Mouse (Mus musculus): ENCODE measurements around the gene Srebf1.
A peak's percentile ranks its signal among the peaks of the same experiment; 100 is the strongest.

Gene Srebf1

DNA sequence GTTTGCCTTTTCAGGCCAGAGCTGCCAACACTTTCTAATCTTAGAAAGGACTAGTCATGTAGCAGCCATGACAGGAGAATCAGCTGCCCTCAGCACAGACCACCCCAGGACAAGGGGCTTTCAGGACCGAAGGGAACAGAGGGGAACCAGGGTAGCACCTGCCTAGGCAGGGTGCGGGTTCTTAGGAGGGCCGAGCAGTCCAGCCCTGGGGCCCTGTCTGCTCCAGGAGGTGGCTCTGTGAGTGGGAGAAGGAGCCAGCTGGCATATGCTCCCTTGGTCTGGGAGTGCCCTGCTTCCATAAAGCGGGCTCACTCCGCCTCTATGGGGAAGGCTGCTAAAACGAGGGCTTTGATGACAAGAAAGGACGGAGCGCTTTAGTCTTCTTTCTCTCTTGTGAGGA is 10.9 kb upstream of the Srebf1 start:
- DNase-seq (ENCODE audit: low read depth), result no peak

DNA sequence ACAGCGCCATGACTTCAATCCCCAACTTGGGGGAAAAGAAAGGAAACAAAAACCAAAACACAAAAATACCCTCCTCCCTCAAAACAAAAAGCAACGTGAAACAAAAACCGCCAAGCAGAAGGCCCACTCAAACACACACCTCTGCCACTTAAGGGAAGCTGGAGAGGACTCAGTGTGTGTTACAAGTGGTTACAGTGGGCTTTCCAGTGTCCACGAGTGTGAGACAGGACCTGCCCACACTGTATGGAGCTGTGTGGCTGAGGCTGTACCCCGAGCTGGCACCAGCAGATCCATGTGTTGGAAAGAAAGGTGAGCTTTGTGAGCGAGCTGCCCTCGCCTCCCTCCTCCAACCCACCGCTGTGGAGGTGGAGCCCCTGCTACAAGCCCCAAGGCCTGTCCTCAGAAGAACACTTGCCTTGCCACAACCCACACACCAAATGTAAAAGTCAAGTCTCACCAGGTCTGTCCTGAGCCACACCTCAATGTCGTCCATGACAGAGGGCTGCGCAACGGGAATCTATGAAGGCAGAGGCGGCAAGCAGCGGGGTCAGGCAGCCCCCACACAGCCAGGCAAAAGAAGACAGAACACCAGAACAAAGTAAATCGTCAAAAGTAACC is 10.2 kb upstream of the Srebf1 start:
- DNase-seq (ENCODE audit: low read depth), result no peak

DNA sequence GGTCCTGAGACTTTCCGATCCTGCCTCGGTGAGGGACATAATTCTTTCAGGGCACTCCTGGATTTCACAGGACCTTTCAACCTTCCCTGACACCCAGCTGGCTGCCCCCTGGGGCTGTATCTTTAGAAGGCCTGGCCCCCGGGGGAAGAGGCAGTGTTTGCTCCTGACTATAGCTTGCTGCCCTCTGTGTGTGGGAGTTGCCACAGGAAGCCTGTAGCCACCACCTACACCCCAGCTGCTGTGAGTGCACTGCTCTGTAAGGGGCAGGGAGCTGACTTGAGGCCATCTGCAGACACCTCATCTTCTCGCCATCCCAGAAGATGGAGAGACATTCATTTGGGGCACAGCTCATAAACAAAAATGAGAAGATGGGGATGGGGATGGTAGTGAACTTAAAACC is 9.6 kb upstream of the Srebf1 start:
- no peak for DNase-seq (ENCODE audit: low read depth)

DNA sequence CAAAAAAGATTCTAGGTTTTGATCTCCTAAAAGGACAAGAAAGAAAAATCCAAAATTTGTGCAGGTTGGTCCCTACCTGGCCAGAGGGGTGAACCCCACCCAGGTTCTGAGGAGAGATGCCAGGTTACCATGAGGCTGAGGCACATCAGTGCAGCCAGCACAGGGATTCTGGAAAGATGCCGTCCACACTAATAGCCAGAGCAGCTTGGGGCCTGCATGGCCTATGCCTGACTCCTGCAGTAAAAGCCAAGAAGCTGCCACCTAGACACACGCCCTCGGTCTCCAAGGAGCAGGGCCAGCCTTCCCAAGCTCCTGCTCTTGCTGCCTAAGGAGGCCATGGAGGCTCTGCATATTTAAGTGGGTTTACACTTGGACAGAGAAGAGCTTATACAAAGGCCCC is 8.9 kb upstream of the Srebf1 start:
- no peak for DNase-seq (ENCODE audit: low read depth)

DNA sequence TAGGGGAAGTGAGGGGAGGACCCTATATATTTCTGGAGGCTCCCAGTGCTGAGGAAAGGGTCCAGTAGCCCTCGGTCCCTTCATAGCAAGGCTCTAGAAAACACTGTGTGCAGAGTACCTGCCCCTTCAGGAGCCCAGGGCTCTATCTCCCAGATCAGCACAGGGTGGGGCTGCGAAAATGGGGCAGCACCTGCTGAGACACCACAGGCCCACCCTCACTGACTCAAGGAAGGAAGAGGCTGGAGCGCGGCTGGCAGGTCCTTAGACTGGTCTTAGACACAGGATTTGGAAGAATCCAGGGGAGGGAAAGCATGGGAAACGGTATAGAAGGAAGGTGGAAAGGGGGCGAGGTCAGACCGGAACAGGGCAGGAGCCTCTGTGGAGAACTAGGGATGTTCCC is 8.1 kb upstream of the Srebf1 start:
- no peak for DNase-seq (ENCODE audit: low read depth)

DNA sequence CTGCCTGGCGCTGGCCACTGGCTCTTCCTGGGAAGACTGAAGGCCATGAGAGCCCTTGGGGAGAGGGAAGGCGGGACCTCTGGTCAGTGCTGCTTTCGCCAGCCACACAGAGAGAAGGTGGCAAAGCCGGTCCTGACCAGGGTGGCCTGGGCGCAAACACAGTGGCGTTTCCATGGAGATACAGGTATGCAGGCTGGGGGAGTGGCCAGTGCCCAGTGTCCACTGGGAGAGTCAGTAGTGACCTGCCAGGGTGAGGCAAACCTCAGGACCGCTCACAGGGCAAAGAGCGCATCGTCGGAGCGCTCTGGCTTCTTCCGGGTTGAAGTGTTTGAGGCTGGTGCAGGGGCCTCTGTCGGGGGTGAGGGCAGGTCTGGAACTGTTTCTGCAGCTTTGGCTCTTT is 7.4 kb upstream of the Srebf1 start:
- DNase-seq (ENCODE audit: low read depth), result no peak

DNA sequence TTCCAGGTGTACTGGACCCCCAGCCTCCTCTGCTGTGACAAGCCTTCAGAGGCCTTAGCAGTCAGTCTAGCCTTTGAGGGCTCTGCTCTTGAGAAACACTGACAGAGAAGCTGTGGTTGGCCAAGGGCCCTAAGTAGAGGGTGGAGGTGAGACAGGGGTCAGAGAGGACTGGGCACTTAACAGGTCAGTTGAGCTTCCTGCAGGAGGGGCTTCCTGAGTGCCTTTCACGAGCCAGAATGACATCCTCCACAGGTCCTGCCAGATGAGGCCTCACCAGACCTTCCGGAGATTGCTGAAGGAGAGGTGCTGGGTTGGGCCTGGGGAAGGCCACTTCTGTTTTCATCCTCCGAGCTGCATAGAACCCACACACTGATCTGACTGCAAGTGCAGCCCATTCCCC is 6.1 kb upstream of the Srebf1 start:
- no peak for DNase-seq (ENCODE audit: low read depth)

DNA sequence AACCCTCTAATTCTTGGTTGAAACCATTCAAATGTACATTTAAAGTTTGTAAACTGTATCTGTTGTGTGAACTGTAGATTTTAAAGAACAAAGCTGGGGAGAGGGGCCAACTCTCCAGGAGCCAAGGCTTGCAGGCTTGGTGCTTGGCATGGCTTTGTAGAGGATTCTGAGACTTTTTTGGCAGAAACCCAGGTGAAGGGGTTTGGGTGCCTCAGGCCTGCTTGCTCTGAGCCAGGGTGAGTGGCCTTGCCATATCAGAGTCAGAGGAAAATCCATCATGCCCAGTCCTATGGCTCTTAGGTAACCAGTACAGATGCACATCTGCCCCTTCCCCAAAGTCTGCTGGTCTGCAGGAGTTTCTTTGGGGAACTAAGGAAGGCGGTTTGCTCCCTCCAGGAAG is 3.5 kb upstream of the Srebf1 start:
- DNase-seq (ENCODE audit: low read depth), result no peak

DNA sequence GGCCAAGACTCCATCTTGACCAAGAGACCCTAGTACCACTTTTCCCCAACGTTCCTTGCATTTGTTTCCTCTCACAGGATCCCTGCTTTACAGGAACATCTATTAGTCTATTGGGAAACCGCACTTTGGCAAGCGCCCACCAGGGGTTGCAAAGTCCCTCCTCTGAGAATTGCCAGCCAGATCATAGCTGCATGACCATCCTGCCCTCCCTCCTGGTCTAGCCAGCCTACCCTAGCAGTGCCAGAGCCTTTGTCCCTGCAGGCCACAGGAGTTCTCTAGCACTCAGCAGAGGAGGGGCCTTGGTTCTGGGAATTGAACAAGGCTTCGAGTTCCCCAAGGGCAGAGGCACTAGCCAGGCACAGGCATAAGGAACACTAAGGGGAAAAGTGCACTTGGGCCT is 2.3 kb upstream of the Srebf1 start:
- DNase-seq (ENCODE audit: low read depth), result peak; percentile 45

DNA sequence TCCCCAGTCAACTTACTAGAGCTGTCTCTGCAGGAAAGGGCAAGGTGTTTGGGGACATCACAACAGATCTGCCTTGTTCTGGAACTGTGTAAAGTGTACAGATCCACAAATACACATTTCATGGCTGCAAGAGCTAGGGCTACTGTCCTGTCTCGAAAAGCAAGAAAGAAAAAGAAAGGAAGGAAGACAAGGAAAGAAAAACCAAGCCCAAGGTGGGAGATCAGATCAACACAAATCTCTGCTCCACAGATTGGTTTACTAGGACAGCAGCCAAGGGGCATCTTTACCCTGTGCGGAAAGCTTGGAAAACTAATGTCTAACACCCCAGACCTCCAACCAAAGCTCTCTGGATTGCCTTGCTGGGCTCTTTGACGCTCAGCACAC is 304 bp downstream of the Srebf1 start:
- DNase-seq (ENCODE audit: low read depth), result no peak

DNA sequence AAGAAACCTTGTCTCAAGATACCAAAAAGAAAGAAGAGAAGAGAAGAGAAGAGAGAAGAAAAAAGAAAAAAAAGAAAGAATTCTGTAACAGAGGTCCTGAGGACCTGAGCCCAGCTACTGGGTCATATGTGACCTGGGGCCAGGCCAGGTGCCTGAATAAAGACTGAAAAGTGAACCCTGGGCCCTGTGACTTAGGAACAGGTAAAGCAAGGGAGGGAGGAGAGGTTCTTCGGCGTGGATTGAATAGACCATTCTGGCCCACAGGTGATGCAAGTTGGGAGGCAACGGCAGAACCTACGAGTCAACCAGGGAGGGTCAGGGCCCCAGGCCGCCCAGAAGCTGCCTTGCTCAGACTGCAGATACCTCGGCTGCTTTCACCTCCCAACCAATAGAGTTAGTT is 956 bp downstream of the Srebf1 start:
- no peak for DNase-seq (ENCODE audit: low read depth)

DNA sequence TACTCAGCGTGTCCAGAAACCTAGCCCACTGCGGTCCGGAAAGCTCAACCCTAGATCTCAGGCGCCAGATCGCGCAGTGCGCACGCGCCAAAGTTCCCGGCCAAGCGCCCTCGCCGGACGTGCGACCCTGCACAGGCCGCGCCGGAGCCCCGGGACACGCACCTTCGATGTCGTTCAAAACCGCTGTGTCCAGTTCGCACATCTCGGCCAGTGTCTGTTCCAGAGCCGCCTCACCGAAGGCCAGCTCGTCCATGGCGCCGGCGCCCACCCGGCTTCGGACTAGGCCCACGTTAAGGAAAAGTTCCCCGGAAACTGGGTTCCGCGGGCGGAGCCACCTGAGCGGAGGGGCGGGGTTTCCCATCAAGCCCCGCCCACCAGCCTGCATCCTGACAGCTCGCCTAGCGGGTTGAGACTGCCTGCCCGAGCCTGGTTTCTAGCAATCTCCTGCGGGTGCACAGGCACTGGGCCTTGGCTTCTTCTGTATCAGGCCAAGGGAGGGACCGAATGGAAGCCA is 2.0 kb downstream of the Srebf1 start:
- DNase-seq (ENCODE audit: low read depth), result peak; percentile 92

DNA sequence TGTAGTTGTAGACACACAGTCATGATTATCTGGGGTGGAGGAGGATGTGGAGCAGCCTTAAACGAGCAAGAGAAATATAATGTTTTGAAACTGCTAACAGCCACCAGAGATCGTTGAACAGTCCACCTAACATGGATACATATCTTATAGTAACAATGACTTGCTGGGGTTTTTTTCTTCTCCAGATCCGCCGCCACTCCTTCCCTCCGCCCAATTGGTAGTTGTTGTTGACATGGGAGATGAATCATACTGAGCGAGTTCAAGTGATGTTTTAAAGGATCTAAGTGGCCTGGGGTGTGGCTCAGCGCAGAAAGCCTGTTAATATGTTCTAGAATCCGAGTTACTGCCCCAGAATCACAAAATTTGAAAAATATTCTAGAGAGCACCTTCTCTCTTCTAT is 2.8 kb downstream of the Srebf1 start:
- peak; percentile 87 for DNase-seq (ENCODE audit: low read depth)

DNA sequence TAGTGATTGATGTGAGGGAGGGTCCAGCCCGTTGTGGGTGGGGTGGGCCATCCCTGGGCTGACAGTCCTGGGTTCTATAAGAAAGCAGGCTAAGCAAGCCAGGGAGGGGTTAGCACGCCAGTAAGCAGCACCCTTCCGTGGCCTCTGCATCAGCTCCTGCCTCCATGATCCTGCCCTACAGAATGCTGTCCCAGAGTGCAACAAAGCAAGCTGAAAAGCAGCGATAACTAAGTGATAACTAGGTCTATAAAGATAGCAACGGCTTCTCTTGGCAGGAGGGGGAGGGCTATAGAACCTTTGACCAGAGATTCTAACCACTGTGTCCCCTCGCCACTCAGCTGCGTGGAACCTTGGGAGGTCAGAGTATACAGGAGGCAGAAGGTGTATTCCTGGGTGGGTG is 4.9 kb downstream of the Srebf1 start:
- no peak for DNase-seq (ENCODE audit: low read depth)

DNA sequence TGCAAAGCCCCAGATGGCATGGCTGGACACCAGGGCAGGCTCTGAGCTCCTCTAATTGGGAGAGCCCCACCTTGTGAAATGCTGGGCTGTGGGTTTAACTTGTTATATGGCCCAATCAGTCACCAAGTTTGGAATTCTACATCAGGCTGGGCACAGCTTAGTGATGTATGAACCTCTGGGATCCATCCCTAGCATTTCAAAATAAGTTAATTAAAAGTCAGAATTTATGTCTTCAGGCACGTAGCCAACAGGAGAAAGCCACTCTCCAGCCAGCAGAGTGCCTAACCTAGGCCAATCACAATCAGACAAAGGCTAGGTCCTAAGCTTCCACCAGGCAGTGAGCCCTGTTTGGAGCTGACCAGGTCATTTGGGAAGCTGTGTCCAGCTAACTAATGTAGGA is 5.7 kb downstream of the Srebf1 start:
- no peak for DNase-seq (ENCODE audit: low read depth)

DNA sequence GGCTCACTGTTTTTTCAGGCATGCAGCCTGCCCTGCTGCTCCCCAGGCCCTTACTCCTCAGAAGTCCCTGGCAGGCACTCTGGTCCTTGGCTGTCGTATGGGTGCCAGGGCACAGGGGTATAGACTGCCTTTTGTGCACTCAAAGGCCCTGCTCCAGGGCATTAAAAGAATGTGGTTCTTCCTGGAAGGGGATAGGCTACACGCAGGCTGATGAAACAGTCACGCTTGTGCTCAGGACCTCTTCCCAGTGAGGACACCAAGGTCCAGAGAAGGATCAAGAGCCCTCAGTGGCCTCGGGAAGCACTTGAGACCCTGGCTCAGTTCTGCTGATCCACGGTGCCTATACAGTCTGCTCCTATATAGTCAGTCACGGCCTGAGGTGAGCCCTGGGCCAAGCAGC is 9.1 kb downstream of the Srebf1 start:
- no peak for DNase-seq (ENCODE audit: low read depth)

DNA sequence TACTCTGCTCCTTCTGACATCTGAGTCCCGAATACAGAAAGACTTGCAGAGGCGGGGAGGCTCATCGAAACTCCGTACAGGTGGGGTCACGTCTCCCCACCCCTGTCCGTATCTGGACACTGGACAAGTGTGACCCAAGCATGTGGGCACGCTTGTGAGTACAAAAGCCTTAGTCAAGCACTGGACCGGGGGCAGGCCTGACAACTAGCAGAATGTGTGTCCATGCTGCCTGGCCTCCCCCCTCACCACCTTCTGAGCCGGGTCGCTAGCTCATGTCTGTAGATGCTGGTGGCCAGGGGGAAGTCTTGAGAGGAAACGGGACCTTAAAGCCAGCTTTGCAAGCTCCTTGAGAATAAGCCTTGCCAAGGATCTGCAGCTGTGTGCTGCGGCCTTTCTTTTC is 10.6 kb downstream of the Srebf1 start:
- no peak for DNase-seq (ENCODE audit: low read depth)

DNA sequence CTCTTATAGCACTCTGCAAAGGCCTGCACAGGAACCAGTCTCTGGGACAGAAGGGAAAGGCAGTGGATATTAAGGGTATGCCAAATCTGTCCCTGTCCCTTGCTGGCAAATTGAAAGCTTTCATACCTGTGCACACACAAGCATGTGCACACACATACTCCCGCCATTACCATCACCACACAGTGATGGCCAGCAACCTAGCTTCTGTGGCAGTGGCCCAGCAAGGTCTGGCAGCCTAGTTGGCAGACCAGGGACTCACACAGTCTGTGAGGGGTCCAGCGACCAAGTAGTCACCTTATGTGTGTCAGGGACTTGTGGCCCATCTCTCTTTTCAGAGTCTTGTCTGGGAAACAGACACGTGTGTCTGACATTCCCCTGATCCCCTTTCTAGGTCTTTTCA is 11.2 kb downstream of the Srebf1 start:
- DNase-seq (ENCODE audit: low read depth), result no peak

DNA sequence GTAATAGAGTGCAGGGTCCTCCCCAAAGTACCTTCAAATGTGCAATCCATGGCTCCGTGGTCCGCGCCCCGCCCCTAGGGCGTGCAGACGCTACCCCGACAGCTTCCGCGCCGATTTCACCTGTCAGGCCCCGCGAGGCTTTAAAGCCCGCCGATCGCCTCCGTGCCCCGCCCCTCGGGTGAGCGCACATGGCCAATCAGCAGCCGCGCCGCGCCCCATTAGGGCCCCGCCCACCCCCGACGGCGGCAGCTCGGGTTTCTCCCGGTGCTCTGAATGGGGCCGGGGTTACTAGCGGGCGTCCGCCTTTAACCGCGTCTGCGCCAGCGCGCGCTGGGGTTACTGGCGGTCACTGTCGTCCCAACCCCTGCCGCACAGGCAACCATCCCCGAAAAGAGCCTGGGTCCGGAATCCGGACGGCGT is 12.1 kb downstream of the Srebf1 start:
- DNase-seq (ENCODE audit: low read depth), result peak; percentile 94

DNA sequence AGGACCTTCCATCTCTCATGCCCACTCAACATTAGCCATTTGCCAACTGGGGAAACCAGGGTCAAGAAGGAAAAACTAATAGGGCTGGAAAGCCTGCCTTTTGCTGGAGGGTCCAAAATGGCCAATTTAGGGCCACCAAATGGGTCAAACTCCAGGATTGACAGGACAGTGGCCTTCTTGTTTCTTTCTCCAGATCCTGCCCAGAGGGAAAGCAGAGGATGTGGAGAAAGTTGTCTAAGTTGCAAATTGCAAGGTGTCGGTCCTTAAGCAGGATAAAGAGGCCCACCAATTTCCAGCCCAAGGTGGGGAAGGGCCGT is 12.5 kb downstream of the Srebf1 start:
- no peak for DNase-seq (ENCODE audit: low read depth)

DNA sequence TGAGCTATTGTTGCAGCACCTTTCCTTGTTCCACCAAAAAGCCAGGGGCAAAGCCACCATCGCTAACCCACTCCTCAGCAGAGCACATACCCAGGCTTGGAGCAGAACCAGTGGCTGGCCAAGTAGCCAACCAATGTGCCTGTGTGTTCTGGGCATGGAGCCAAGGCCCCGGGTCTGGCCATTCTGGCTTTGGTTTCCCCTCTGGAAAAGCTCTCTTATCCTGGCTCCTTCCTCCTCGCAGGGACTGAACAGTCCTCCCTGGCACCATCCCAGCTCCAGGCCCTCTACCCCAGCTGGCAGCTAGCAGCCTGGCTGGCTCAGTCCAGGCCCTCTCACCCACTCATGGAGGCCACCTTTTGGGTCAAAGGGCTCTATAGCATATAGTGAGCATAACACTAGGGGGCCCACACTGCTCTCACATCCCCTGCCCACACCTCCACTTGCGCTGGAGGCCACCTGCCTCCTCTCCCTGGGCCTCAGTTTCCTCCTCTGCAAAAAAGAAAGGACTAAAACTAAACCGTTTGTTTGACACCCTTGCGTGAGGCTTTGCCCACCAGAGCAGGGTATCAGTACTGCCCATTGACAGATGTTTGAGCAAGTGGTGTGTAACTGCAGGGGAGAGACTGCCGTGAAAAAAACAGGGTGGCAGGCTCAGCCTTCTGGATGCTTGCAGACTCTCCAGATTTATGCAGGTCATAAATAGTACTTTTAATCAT is 13.0 kb downstream of the Srebf1 start:
- peak; percentile 65 for DNase-seq (ENCODE audit: low read depth)

DNA sequence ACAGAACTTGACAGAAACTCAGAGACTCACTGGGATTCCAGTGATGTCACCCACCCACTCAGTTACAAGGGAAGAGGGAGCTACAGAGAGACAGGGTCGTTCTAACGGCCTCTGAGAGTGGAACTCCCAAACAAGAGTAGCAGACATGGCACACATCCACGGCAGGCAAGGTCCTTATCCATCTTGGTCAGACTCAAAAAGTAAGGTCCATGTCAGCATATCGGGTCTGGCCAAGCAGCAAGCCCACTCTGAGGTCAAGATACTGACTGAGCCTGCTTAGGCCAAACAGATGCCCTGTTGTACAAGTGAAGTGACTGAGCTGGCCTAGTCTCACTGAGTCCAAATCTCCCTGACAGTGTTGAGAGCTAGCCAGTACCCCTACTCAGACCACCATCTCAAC is 13.7 kb downstream of the Srebf1 start:
- no peak for DNase-seq (ENCODE audit: low read depth)

DNA sequence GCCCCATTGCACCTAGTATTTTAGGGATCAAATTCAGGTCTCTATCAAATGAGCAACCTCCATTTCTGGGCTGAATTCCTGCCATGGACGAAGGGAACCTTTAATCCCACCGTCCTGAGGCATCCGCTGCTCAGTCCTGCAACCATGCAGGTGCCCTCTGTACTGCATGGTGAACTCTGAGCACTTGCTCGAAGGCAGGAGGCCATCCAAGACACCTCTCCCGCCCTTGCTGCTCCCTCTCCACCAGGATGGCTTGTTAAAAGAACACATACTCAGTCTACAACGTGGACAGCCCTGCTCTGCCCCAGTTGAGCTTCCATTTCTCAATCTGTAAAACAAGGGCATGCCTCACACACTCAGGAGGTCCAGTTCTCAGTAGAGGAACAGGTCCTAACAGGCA is 14.2 kb downstream of the Srebf1 start:
- no peak for DNase-seq (ENCODE audit: low read depth)

DNA sequence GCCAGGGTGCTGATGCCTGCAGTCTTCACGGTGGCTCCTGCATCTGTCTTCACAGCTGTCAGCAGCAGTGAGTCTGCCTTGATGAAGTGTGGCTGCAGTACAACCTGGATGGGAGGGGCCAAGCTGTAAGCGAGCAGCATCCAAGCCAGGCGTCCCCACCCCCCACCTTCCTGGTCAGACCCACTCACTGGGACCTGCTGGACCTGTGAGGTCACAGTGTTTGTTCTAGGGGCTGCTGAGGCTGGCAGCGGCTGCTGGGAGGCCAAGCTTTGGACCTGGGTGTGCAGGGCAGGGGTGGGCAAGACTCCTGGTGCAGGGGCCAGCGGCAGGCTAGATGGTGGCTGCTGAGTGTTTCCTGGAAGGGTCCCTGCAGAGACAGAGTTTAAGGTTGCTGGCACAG is 16.2 kb downstream of the Srebf1 start:
- DNase-seq (ENCODE audit: low read depth), result no peak
